Mouse (Mus musculus) lung, postnatal 36 days (tissue): ENCODE measurements around the gene Aoah.
A peak's percentile ranks its signal among the peaks of the same experiment; 100 is the strongest.

ENCODE experiments used
- DNase-seq: peaks from one replicate; pipeline ENCODE4 v3.0.0; 2022; ENCODE audit warnings: mixed read lengths

Gene Aoah

GRCm38 (mm10) chr13:20916698-20917511 is 123.0 kb downstream of the Aoah start:
- DNase-seq, result no peak

DNA sequence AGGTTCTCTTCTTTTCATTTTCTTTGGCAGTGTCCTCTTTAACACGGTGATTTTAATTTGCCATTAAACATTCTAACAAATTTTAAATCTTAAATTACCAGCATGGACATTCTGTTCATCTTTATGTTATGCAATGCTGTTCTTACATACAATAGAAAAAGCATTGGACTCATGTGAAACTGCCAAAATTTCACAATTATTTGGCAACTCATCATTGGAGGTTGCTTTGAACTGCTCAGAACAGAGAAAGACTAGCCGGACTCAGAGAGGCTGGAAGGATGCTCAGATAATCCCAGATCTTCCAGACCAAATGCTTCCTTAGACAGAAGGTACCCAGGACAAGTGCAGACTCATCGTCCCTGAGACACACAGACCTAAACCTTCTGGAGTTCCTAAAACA is 126.5 kb downstream of the Aoah start:
- no peak for DNase-seq

DNA sequence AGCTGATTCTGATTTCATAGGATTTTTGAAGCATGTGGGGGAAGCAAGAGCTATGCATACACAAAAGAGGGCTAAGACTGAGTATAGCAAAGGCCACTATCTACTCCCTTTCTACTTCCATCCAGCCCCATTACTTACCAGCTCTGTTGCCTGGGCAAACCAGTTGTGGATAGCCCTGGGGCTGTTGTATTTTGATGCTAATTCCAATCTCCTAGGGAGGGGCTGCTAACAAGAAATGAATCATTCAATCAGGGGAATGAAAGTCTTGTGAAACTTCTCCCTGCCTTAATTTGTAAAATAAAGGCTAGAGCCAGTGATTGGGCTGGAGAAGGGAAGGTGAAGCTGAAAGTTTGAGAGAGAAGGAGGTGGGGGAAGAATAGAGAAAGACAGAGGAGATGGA is 142.1 kb downstream of the Aoah start:
- no peak for DNase-seq

- peak; percentile 81 for DNase-seq
Observed at GRCm38 (mm10) chr13:20937452-20937851, 143.5 kb downstream of the Aoah start.

DNA sequence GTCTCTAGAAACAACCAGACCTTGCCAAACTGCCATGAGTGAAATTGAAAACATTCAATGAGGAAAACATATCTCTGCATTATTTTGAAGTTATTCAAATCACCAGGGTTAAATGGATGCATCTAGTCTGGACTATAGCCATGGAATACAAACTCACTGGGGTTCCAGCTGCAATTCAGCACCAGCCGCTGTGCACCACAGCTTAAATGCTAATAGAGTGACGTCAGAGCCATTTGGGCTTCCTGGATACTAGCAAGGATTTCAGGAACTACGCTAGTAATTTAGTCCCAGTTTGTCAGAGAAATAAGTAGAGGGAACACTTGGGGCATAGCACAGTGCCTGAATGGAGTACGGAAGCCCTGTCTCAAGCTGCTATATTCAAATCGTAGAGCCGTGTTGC is 145.2 kb downstream of the Aoah start:
- DNase-seq, result no peak

DNA sequence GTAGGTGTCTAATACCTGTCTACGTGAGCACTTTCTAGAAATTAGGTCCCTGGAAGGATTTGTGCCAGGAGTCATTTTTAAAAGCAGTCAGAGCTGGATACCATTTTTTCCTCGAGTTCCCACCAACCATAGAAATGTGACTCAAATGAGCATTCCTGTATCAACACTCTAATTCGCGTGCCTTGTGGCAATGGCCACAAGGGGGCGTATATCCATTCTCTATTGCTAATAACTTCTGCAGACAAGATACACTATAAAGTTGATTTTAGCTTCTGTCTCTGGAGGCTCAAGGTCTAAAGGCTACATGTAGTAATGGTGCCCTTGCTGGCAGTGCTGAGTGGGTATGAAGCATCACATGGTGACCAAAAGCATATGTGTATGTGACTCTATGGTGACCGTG is 146.5 kb downstream of the Aoah start:
- DNase-seq, result peak; percentile 65

GRCm38 (mm10) chr13:20941707-20942106 is 147.8 kb downstream of the Aoah start:
- DNase-seq, result no peak

DNA sequence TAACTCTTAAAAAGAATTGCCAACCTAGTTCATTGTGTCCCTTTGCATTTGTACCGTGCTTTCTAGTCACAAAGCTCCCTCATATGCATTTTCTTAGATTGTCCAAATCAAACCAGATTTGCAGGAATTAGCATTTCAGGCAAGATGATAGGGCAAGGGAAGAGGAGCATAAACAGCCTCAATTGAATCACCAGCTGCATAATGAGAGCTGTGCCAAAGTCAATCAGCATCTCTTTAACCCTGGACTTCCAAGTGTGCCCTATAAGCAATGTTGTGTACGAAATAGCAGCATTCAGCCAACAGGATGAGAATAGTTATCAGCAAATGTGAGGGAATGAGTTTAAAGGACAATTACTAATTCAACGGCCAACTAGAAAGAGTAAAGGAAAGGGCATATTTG is 169.2 kb downstream of the Aoah start:
- no peak for DNase-seq

- DNase-seq, result no peak
Observed at GRCm38 (mm10) chr13:20981234-20982230, 187.6 kb downstream of the Aoah start.

- DNase-seq, result no peak
Observed at GRCm38 (mm10) chr13:20985510-20985909, 191.6 kb downstream of the Aoah start.

GRCm38 (mm10) chr13:20985961-20986360 is 192.0 kb downstream of the Aoah start:
- DNase-seq, result no peak

DNA sequence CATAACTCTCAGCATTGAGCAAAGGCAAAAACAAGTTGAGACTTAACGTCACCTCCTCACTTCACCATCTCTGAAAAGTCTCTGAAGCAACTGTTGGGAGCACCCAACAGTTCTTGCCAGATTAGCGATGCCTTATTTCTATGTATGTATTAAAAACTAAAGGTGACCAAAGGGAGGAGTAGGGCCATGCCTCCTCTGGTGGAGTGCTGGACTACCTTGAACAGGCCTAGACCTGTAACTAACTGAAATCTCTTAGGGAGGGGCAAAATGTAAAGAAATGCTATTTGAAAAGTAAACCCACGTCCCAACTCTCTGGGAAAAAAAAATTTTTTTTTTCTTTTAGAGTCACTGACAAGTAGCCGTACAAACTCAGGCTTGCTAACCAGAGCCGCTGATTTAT is 211.3 kb downstream of the Aoah start:
- DNase-seq, result no peak

DNA sequence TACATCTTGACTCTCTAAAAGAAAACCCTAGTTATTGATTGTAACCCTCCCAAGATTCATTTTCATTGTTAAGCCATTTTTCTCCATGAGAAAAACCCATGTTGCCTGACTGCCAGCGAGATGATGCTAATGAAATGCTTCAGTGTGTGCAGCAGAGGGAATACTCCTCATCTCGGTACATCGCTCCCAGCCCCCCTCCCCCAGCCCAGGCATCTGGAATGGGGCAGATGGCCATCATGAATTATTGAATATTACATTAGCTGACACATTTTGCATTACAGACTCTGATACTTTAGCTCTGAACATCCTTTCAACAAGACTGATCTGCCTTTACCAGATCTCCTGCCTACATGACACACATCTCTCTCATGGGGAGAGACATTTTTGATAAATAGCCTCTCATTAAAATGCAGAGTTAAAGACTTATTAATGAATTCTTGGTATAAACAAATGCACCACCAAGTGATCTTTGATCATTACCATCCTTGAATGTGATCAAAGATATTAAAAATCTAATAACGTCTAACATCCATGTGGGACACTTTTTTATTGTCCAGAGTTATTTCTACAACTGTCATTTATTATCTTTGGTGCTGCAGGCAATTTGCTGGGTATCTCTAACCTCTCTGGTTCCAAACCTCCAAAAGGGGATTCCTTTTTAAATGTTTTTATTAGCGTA is 211.9 kb downstream of the Aoah start:
- no peak for DNase-seq

- DNase-seq, result no peak
Observed at GRCm38 (mm10) chr13:21006321-21006653, 212.4 kb downstream of the Aoah start.

- no peak for DNase-seq
Observed at GRCm38 (mm10) chr13:21013659-21014058, 219.7 kb downstream of the Aoah start.

DNA sequence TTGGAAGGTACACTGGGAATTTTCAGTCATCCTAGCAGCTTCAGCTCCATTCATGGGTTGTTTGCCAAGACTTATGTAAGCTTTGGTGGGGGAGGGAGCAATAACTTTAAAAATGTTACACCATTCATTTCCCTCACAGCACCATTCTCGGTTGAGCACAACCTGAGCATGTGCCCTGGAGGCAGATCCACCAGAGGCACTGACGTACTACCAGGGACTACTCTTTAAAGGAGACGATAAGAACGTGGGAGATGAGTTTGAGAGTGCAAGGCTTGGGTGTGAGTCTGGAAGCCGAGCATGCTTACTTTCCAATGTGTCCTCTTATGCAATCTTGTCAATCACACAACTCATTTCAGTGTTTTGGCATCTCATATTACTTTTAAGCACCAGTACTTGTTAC is 230.9 kb downstream of the Aoah start:
- DNase-seq, result no peak

DNA sequence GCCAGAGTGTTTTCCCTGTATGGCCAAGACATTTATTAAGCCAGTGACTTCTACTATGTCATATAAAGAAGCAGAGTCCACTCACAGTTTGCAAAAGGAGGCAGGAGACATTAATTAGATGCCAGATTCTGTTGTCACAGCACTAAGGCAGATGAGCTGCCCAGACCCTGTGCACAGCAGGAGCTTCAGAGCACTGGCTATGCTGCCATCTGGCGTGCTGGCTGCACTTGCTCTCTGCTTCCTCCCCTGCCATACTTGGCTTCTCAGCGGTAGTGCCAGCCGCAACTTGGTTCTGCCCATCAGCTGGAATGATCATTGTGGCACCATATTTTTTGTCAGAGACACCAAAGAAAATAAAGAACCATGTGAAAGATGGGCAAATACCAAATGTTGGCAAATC is 239.3 kb downstream of the Aoah start:
- no peak for DNase-seq

- no peak for DNase-seq
Observed at GRCm38 (mm10) chr13:21035011-21035410, 241.1 kb downstream of the Aoah start.

GRCm38 (mm10) chr13:21035981-21036380 is 242.1 kb downstream of the Aoah start:
- no peak for DNase-seq

- no peak for DNase-seq
Observed at GRCm38 (mm10) chr13:21040589-21041199, 246.8 kb downstream of the Aoah start.

DNA sequence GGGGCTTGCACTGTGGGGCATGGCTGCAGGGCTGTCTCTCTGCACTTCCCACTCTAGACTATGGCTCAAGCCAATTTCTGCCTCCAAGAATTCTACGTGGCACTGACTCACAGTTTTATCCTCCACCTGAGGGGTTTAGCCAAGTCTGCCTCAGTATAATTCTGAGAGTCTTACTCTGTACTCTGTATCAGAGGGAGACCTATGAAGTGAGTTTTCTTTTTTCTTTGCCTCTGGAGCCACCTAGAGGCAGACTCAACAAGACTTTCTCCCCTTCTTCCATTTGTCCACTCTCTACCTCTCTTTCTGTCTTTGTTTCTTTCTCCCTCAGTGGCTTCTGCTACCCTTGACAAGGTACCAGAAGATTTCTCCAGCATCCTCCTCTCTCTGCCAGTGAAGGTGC is 256.2 kb downstream of the Aoah start:
- DNase-seq, result no peak

- no peak for DNase-seq
Observed at GRCm38 (mm10) chr13:21066021-21066420, 272.1 kb downstream of the Aoah start.

DNA sequence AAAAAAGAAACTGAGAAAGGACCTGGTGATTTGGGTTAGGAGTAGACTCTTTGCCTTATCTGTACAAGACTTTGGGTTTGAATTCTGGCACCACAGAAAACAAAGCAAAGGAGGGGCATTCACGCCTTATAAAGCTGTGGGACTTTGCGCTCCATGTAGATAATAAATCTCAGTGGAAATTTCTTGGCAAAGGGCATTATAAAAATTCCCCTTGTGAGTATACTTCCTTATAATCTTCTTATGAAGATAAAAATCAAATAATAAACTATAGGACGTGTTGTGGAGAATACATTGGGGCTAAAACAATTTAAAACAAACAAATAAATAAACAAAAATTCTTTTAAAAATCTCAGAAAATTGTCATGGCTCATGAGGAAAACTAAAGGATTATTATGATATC is 280.9 kb downstream of the Aoah start, which contains the start of gene Olfr1370:
TSS of gene Olfr1370 (minus strand) at position 101 of the 400 bp plus-strand sequence.
- no peak for DNase-seq
